Mouse (Mus musculus) heart, embryonic 15.5 days (tissue): ENCODE data around the gene Ptov1. TPM values are rescaled to one million over a fixed set of nuclear protein-coding genes. Genes with fewer than 3 reads are reported as not detected.
A peak's percentile ranks its signal among the peaks of the same experiment; 100 is the strongest.

ENCODE experiments used
- ATAC-seq: fragments of 200-750 bp; cut with Nextera tagmentation; replicated peaks from 2 replicates; pipeline ENCODE4 v1.8.0; 2017; ENCODE audit warnings: low read depth, moderate TSS enrichment; ENCODE audit not compliant: insufficient number of reproducible peaks, insufficient read depth, low FRiP score
- H3K27ac ChIP-seq: fragments of 300-500 bp; sonication (generic); 2 replicates; pipeline ENCODE4 v1.5.1; 2015; ENCODE audit warnings: mild to moderate bottlenecking, inconsistent platforms
- H3K27me3 ChIP-seq: fragments of 300-500 bp; sonication (generic); 2 replicates; pipeline ENCODE4 v1.6.1; 2015; ENCODE audit warnings: inconsistent platforms
- H3K36me3 ChIP-seq: fragments of 300-500 bp; sonication (generic); 2 replicates; pipeline ENCODE4 v1.6.1; 2015; ENCODE audit warnings: mild to moderate bottlenecking, inconsistent platforms
- H3K4me1 ChIP-seq: fragments of 300-500 bp; sonication (generic); replicated peaks from 2 replicates; pipeline ENCODE4 v1.6.1; 2015; ENCODE audit warnings: inconsistent platforms
- H3K4me2 ChIP-seq: fragments of 300-500 bp; sonication (generic); 2 replicates; pipeline ENCODE4 v1.6.1; 2015; ENCODE audit warnings: inconsistent platforms, mild to moderate bottlenecking, moderate library complexity
- H3K4me3 ChIP-seq: fragments of 300-500 bp; sonication (generic); 2 replicates; pipeline ENCODE4 v1.5.1; 2015; ENCODE audit warnings: mild to moderate bottlenecking, inconsistent platforms
- H3K9ac ChIP-seq: fragments of 300-500 bp; sonication (generic); 2 replicates; pipeline ENCODE4 v1.6.1; 2015; ENCODE audit warnings: mild to moderate bottlenecking, inconsistent platforms
- H3K9me3 ChIP-seq: fragments of 300-500 bp; sonication (generic); replicated peaks from 2 replicates; pipeline ENCODE4 v1.6.1; 2016; ENCODE audit warnings: inconsistent platforms
- WGBS: fragments of 180-500 bp; shearing (Covaris S2); methylation state at CpG from one replicate; pipeline ENCODE4 v1.1.7; 2015; ENCODE audit warnings: mixed read lengths; 5-methylcytosine and 5-hydroxymethylcytosine counted together
- polyA plus RNA-seq: library from polyadenylated mRNA; unstranded; fragments of >200 nt; fragmentation: Nextera tagmentation; extraction: Ambion mirVana; gene quantifications from 2 replicates; pipeline ENCODE4 v1.2.1, GENCODE M21; 2015

The Ptov1 gene
- polyA plus RNA-seq, 1 experiment from 2014 or later = 206 TPM

- Histone ChIP-seq H3K27me3 (peaks cover 17% of the 10 kb centered on the region), H3K9ac (no peak overlapping the region), H3K4me3 (no peak overlapping the region), H3K27ac (no peak overlapping the region), H3K4me2 (no peak overlapping the region), H3K4me1 (peaks cover 24% of the 10 kb centered on the region), H3K9me3 (no peaks in the 10 kb centered on the region), H3K36me3 (peaks cover 9% of the 10 kb centered on the region; the same call in 1 of the 2 replicates)
- no peak for ATAC-seq
- WGBS = 78% methylated on average over 9 of the region's 9 CpGs
These were observed 33.0 kb downstream of the Ptov1 start for GRCm38 (mm10) chr7:44836423-44837053.

DNA sequence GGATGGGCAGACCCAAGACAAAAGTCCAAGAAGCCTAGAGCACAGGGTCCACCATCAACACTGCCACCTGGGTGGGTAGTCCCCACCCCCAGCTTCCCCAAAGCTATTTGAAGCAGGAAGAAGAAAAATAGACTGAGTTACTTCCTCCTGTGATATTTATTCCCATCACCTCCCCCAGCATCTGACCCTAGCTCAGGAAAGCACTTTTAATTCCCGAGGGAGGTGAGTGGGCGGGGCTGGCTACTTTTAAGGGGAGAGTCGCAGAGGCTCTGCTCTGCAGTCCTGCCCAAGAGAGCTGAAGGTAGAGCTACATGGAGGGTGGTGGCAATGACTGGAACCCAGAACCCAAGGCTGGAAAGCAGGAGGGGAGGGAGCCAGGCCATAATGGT, 33.6 kb downstream of the Ptov1 start:
- no peak for ATAC-seq
- Histone ChIP-seq H3K4me3 (no peak overlapping the region), H3K27me3 (peaks cover 17% of the 10 kb centered on the region), H3K36me3 (peaks cover 14% of the 10 kb centered on the region), H3K4me1 (peaks cover 24% of the 10 kb centered on the region), H3K4me2 (no peak overlapping the region), H3K9me3 (no peaks in the 10 kb centered on the region), H3K9ac (no peak overlapping the region), H3K27ac (no peak overlapping the region)
- WGBS = 41% methylated on average over 3 of the region's 3 CpGs

- 88% methylated on average over 1 of the region's 1 CpGs for WGBS
- Histone ChIP-seq H3K4me3 (no peak overlapping the region), H3K9me3 (no peaks in the 10 kb centered on the region), H3K27ac (no peak overlapping the region), H3K9ac (no peak overlapping the region), H3K4me2 (no peak overlapping the region), H3K27me3 (peaks cover 13% of the 10 kb centered on the region), H3K4me1 (peaks cover 24% of the 10 kb centered on the region), H3K36me3 (peaks cover 19% of the 10 kb centered on the region)
- no peak for ATAC-seq
These were observed 34.1 kb downstream of the Ptov1 start for GRCm38 (mm10) chr7:44835373-44836015.

DNA sequence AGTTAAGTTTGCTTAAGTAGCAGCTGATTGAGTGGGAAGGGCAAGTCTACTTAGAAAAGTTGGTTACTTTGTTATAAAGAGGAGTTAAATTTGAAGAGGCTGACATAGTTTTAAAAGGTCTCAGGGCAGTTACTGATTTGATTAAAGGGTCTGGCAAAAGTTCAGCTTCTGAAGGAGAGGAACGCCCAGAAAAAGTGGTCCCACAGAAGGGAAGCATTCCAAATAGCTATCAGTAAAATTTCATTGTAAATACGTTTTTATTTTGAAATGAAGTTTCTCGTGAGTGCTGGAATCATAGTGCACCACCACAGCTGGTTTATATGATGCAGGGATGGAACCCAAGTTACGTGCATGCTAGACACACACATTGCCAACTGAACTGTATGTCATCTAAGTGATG, 36.8 kb downstream of the Ptov1 start:
- no peak for ATAC-seq
- Histone ChIP-seq H3K27me3 (no peaks in the 10 kb centered on the region), H3K27ac (no peak overlapping the region), H3K9me3 (no peaks in the 10 kb centered on the region), H3K4me1 (peaks cover 10% of the 10 kb centered on the region), H3K4me3 (no peak overlapping the region), H3K4me2 (no peak overlapping the region), H3K36me3 (peaks cover 39% of the 10 kb centered on the region), H3K9ac (no peak overlapping the region)
- WGBS = 61% methylated on average over 4 of the region's 4 CpGs

DNA sequence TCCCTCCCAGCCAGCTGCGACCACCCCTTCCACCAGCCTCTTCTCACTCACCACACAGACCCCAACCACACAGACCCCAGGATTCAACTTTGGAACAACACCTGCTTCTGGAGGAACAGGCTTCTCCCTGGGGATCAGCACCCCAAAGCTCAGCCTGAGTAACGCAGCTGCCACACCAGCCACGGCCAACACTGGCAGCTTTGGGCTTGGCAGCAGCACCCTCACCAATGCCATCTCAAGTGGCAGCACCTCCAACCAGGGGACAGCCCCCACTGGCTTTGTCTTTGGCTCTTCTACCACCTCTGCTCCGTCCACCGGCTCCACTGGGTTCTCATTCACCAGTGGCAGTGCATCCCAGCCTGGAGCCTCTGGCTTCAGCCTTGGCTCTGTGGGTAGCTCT, 40.9 kb downstream of the Ptov1 start:
- Histone ChIP-seq H3K9ac (no peak overlapping the region), H3K9me3 (no peaks in the 10 kb centered on the region), H3K4me2 (no peak overlapping the region), H3K36me3 (peaks cover 39% of the 10 kb centered on the region), H3K27me3 (no peaks in the 10 kb centered on the region), H3K4me1 (peaks cover 33% of the 10 kb centered on the region), H3K4me3 (no peak overlapping the region), H3K27ac (no peak overlapping the region)
- ATAC-seq = no peak
- 91% methylated on average over 5 of the region's 5 CpGs for WGBS

DNA sequence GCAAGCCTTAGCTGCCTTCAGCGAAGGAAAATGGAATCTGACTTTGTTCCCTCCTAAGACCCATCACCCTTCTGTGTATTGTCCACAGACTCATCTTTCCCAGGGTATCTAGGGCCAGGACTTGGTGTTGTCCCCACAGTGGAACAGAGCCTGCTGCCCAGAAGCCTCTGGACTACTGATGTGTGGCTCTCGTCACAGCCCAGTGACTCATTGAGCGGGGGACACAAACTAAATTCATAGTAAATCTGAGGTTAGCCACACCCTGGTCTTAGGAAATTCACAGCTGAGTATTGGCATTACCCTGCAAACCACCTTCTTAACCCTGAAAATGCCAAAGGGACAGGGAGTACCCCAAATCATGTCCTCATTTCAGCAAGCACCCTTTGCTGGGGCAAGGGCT, 42.8 kb downstream of the Ptov1 start:
- H3K27me3 ChIP-seq = no peaks in the 10 kb centered on the region
- H3K9ac ChIP-seq = no peak overlapping the region
- H3K4me2 ChIP-seq = no peak overlapping the region
- no peak overlapping the region for H3K27ac ChIP-seq
- no peaks in the 10 kb centered on the region for H3K9me3 ChIP-seq
- 81% methylated on average over 3 of the region's 3 CpGs for WGBS
- no peak overlapping the region for H3K4me3 ChIP-seq
- no peak for ATAC-seq
- peaks cover 32% of the 10 kb centered on the region for H3K36me3 ChIP-seq
- peaks cover 37% of the 10 kb centered on the region for H3K4me1 ChIP-seq

DNA sequence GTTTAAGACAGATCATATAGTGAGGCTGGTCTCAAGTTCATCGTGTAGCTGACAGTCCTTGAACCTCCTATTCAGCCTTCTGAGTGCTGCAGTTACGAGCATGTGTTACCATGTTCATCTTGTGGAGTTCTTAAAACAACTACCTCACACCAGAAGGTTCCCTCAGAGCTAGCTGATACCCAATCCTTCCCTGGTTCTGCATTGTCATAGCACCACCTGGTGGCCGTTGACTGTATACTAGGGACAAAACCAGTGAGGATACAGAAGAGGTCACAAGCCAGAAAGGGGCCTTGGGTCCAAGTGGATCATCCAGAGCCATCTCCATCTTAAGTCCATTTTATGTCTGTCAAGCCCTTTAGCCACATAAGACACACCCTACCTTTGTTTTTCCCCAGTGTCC, 44.7 kb downstream of the Ptov1 start:
- peaks cover 54% of the 10 kb centered on the region for H3K4me1 ChIP-seq
- no peak overlapping the region for H3K4me3 ChIP-seq
- no peaks in the 10 kb centered on the region for H3K27me3 ChIP-seq
- peaks cover 13% of the 10 kb centered on the region for H3K36me3 ChIP-seq
- no peak overlapping the region for H3K9ac ChIP-seq
- H3K4me2 ChIP-seq = no peak overlapping the region
- no peaks in the 10 kb centered on the region for H3K9me3 ChIP-seq
- no peak overlapping the region for H3K27ac ChIP-seq
- whole genome bisulfite sequencing = 23% methylated on average over 3 of the region's 3 CpGs
- no peak; the same call in 1 of the 2 replicates for ATAC-seq

- Histone ChIP-seq H3K36me3 (no peaks in the 10 kb centered on the region), H3K9me3 (no peaks in the 10 kb centered on the region), H3K27me3 (no peaks in the 10 kb centered on the region), H3K9ac (no peak overlapping the region), H3K27ac (no peak overlapping the region), H3K4me2 (no peak overlapping the region), H3K4me1 (peaks cover 69% of the 10 kb centered on the region), H3K4me3 (no peak overlapping the region)
- ATAC-seq = no peak
- 39% methylated on average over 7 of the region's 7 CpGs for WGBS
These were observed 46.2 kb downstream of the Ptov1 start for GRCm38 (mm10) chr7:44823409-44823808.

DNA sequence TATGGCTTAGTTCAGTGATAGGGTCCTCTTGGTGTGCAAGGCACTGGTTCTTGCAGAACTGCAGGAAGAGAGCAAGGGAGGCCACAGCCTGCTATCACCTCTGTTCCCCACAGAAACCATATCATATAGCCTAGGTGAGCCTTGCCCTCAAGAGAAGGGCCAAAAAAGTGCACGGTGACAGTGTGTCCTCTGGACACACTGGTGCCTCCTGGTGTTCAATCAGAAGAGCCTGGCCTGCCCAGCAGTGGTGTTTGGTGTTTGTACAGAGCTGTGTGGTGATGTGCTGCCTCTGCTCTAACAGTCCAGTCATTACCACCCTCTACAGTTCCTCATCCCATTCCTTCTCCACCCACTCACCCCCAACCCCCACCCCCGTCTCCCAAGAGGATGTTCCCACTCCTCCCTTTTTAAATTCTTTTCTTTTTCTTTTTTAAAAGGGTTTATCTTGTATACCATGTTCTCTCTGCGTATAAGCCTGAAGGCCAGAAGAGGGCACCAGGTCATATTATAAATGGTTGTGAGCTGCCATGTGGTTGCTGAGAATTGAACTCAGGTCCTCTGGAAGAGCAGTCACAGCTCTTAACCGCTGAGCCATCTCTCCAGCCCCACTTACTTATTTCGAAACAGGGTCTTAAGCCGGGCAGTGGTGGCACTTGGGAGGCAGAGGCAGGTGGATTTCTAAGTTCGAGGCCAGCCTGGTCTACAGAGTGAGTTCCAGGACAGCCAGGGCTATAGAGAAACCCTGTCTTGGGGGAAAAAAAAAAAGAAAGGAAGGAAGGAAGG, 47.7 kb downstream of the Ptov1 start:
- Histone ChIP-seq H3K4me2 (no peak overlapping the region), H3K9ac (no peak overlapping the region), H3K36me3 (no peaks in the 10 kb centered on the region), H3K4me3 (no peak overlapping the region), H3K27ac (no peak overlapping the region), H3K9me3 (no peaks in the 10 kb centered on the region), H3K4me1 (peaks cover 80% of the 10 kb centered on the region), H3K27me3 (no peaks in the 10 kb centered on the region)
- ATAC-seq = no peak
- 79% methylated on average over 7 of the region's 7 CpGs for WGBS

- no peak overlapping the region for H3K27ac ChIP-seq
- no peak overlapping the region; the same call in 1 of the 2 replicates for H3K9ac ChIP-seq
- no peaks in the 10 kb centered on the region for H3K9me3 ChIP-seq
- peaks cover 67% of the 10 kb centered on the region for H3K4me1 ChIP-seq
- no peak overlapping the region for H3K4me3 ChIP-seq
- no peaks in the 10 kb centered on the region for H3K27me3 ChIP-seq
- 72% methylated on average over 3 of the region's 3 CpGs for WGBS
- ATAC-seq = no peak
- no peaks in the 10 kb centered on the region for H3K36me3 ChIP-seq
- no peak overlapping the region for H3K4me2 ChIP-seq
These were observed 49.1 kb downstream of the Ptov1 start for GRCm38 (mm10) chr7:44820525-44820924.

- 51% methylated on average over 5 of the region's 5 CpGs for WGBS
- no peak overlapping the region for H3K4me3 ChIP-seq
- no peak overlapping the region for H3K9ac ChIP-seq
- peak overlapping the region; percentile 66 for H3K4me2 ChIP-seq
- no peaks in the 10 kb centered on the region for H3K36me3 ChIP-seq
- H3K9me3 ChIP-seq = no peaks in the 10 kb centered on the region
- ATAC-seq = no peak
- 0 out of 2 replicates have a peak overlapping the region, but pooled peaks have one; percentile 20 for H3K27ac ChIP-seq
- no peaks in the 10 kb centered on the region for H3K27me3 ChIP-seq
- H3K4me1 ChIP-seq = peaks cover 70% of the 10 kb centered on the region
These were observed 49.7 kb downstream of the Ptov1 start for GRCm38 (mm10) chr7:44819863-44820262.
